Mouse (Mus musculus) liver, adult 2 months (tissue): ENCODE measurements around the gene Atf6b. TPM values are rescaled to one million over a fixed set of nuclear protein-coding genes. Genes with fewer than 3 reads are reported as not detected.

Source experiments
- DNase-seq: peaks from one replicate; pipeline ENCODE4 v3.0.0-alpha.2; 2011; ENCODE audit warnings: low read depth, low spot score; ENCODE audit errors: extremely low read depth
- H3K27ac ChIP-seq: fragments of 200-500 bp; replicated peaks from 2 replicates; pipeline ENCODE4 v1.5.1; 2012; ENCODE audit warnings: low read depth, mild to moderate bottlenecking, control low read depth, inconsistent platforms, low read length; ENCODE audit not compliant: insufficient read depth
- H3K27me3 ChIP-seq: fragments of 200-500 bp; 2 replicates; pipeline ENCODE4 v1.6.1; 2012; ENCODE audit warnings: mild to moderate bottlenecking, moderate library complexity, low read length, inconsistent platforms; ENCODE audit not compliant: control insufficient read depth, insufficient read depth
- H3K36me3 ChIP-seq: fragments of 200-500 bp; 2 replicates; pipeline ENCODE4 v1.6.1; 2012; ENCODE audit warnings: low read length, inconsistent platforms; ENCODE audit not compliant: control insufficient read depth, insufficient read depth
- H3K4me1 ChIP-seq: fragments of 200-500 bp; 2 replicates; pipeline ENCODE4 v1.6.1; 2011; ENCODE audit warnings: low read length; ENCODE audit not compliant: control insufficient read depth, insufficient read depth
- H3K4me3 ChIP-seq: fragments of 200-500 bp; 2 replicates; pipeline ENCODE4 v1.5.1; 2011; ENCODE audit warnings: low read depth, mild to moderate bottlenecking, control low read depth, low read length, moderate library complexity; ENCODE audit not compliant: insufficient read depth
- H3K79me2 ChIP-seq: fragments of 200-500 bp; 2 replicates; pipeline ENCODE4 v1.6.1; 2012; ENCODE audit warnings: inconsistent platforms, mild to moderate bottlenecking, low read length, moderate library complexity; ENCODE audit not compliant: control insufficient read depth, insufficient read depth
- H3K9ac ChIP-seq: fragments of 200-500 bp; 2 replicates; pipeline ENCODE4 v1.6.1; 2012; ENCODE audit warnings: low read depth, mild to moderate bottlenecking, control low read depth, inconsistent platforms, low read length
- CTCF ChIP-seq: fragments of 200-500 bp; IDR thresholded peaks from 2 replicates; pipeline ENCODE4 v1.5.1; 2011; ENCODE audit warnings: low read depth, low read length, control low read depth
- POLR2A ChIP-seq: fragments of 200-500 bp; IDR thresholded peaks from 2 replicates; pipeline ENCODE4 v1.6.1; 2011; ENCODE audit warnings: low read length, control low read depth; ENCODE audit not compliant: insufficient read depth; ENCODE audit errors: extremely low read depth
- WGBS: fragments of 180-500 bp; shearing (Covaris S2); methylation state at CpG from one replicate; pipeline ENCODE4 v1.1.7; 2018; 5-methylcytosine and 5-hydroxymethylcytosine counted together
- polyA plus RNA-seq: library from polyadenylated mRNA; depleted of rRNA; stranded (reverse); fragments of >200 nt; gene quantifications from 2 replicates; pipeline ENCODE4 v1.2.3, GENCODE M21; 2012; rRNA removed
- total RNA-seq: library from RNA; depleted of rRNA; stranded (reverse); fragments of >200 nt; gene quantifications from 2 replicates; pipeline ENCODE4 v1.2.3, GENCODE M21; 2014; rRNA removed

The Atf6b gene
- total and polyA plus RNA-seq, 2 experiments = 4.4 to 34.6 TPM

GRCm38 (mm10) chr17:34688889-34689288, 41.9 kb downstream of the Atf6b start:
- Histone ChIP-seq H3K79me2 (no peaks in the 10 kb centered on the region), H3K9ac (no peak overlapping the region), H3K27me3 (no peaks in the 10 kb centered on the region), H3K36me3 (no peaks in the 10 kb centered on the region), H3K4me1 (no peaks in the 10 kb centered on the region), H3K27ac (no peak overlapping the region), H3K4me3 (no peak overlapping the region)
- TF ChIP-seq POLR2A (no peak), CTCF (no peak)
- 94% methylated on average over 7 of the region's 7 CpGs for WGBS
- DNase-seq = no peak

- DNase-seq = peak; percentile 57
- Histone ChIP-seq H3K4me3 (no peak overlapping the region), H3K36me3 (no peaks in the 10 kb centered on the region), H3K4me1 (no peaks in the 10 kb centered on the region), H3K27me3 (no peaks in the 10 kb centered on the region), H3K79me2 (no peaks in the 10 kb centered on the region), H3K27ac (no peak overlapping the region), H3K9ac (no peak overlapping the region)
- TF ChIP-seq CTCF (no peak), POLR2A (no peak)
- 27% methylated on average over 4 of the region's 4 CpGs for WGBS
These were observed 43.5 kb downstream of the Atf6b start for GRCm38 (mm10) chr17:34690458-34690857.

GRCm38 (mm10) chr17:34692906-34693305, 46.0 kb downstream of the Atf6b start:
- Histone ChIP-seq H3K79me2 (no peaks in the 10 kb centered on the region), H3K27me3 (no peaks in the 10 kb centered on the region), H3K4me3 (no peak overlapping the region), H3K4me1 (no peaks in the 10 kb centered on the region), H3K27ac (peak overlapping the region; percentile 49), H3K36me3 (no peaks in the 10 kb centered on the region), H3K9ac (no peak overlapping the region)
- 70% methylated on average over 7 of the region's 7 CpGs for WGBS
- peak; percentile 21 for DNase-seq
- TF ChIP-seq CTCF (no peak), POLR2A (no peak)

- no peaks in the 10 kb centered on the region for H3K27me3 ChIP-seq
- no peak for DNase-seq
- no peaks in the 10 kb centered on the region for H3K79me2 ChIP-seq
- H3K36me3 ChIP-seq = no peaks in the 10 kb centered on the region
- no peak overlapping the region for H3K4me3 ChIP-seq
- no peaks in the 10 kb centered on the region for H3K4me1 ChIP-seq
- H3K27ac ChIP-seq = no peak overlapping the region
- TF ChIP-seq POLR2A (no peak), CTCF (no peak)
- WGBS = 76% methylated on average over 14 of the region's 14 CpGs
- no peak overlapping the region for H3K9ac ChIP-seq
These were observed 52.8 kb downstream of the Atf6b start for GRCm38 (mm10) chr17:34699575-34700408.

- WGBS = 70% methylated on average over 2 of the region's 2 CpGs
- TF ChIP-seq POLR2A (no peak), CTCF (no peak)
- H3K4me3 ChIP-seq = no peak overlapping the region
These were observed 53.7 kb downstream of the Atf6b start for GRCm38 (mm10) chr17:34700671-34701071.

More at GRCm38 (mm10) chr17:34700671-34701071, 53.7 kb downstream of the Atf6b start:
- H3K4me1 ChIP-seq = no peaks in the 10 kb centered on the region
- no peak for DNase-seq
- H3K9ac ChIP-seq = no peak overlapping the region
- no peaks in the 10 kb centered on the region for H3K27me3 ChIP-seq
- no peaks in the 10 kb centered on the region for H3K79me2 ChIP-seq
- H3K27ac ChIP-seq = no peak overlapping the region
- no peaks in the 10 kb centered on the region for H3K36me3 ChIP-seq

Other genes starting within 250 kb of the Atf6b start
- gene BC051142, start 248.3 kb upstream of the Atf6b start, total RNA-seq = not detected in 2 replicates
- 0.06 TPM in 1 of 2 replicates, not detected in the other for gene BC051142, start 248.3 kb upstream of the Atf6b start, polyA plus RNA-seq
- 0.09 TPM in 1 of 2 replicates, not detected in the other for gene Btnl4, start 169.8 kb upstream of the Atf6b start, total RNA-seq
- gene Btnl4, start 169.8 kb upstream of the Atf6b start, polyA plus RNA-seq = not detected in 2 replicates
- gene Btnl6, start 129.8 kb upstream of the Atf6b start, total RNA-seq = 0.07 TPM in 1 of 2 replicates, not detected in the other
- gene Btnl6, start 129.8 kb upstream of the Atf6b start, polyA plus RNA-seq = not detected in 2 replicates
- gene Notch4, start 82.9 kb upstream of the Atf6b start, total RNA-seq = 0.83 and 2.6 TPM in 2 replicates
- gene Notch4, start 82.9 kb upstream of the Atf6b start, polyA plus RNA-seq = 1.8 and 3.4 TPM in 2 replicates
- 0.65 and 0.94 TPM in 2 replicates for gene Gpsm3, start 57.3 kb upstream of the Atf6b start, total RNA-seq
- gene Gpsm3, start 57.3 kb upstream of the Atf6b start, polyA plus RNA-seq = 2.5 and 3.4 TPM in 2 replicates
- 10.9 and 17.1 TPM in 2 replicates for gene Pbx2, start 55.9 kb upstream of the Atf6b start, total RNA-seq
- gene Pbx2, start 55.9 kb upstream of the Atf6b start, polyA plus RNA-seq = 19.5 and 21.1 TPM in 2 replicates
- gene Ager, start 49.3 kb upstream of the Atf6b start, total RNA-seq = 0.07 and 0.09 TPM in 2 replicates
- 0.21 and 0.29 TPM in 2 replicates for gene Ager, start 49.3 kb upstream of the Atf6b start, polyA plus RNA-seq
- 23.0 and 31.5 TPM in 2 replicates for gene Rnf5, start 43.5 kb upstream of the Atf6b start, total RNA-seq
- 155 and 182 TPM in 2 replicates for gene Rnf5, start 43.5 kb upstream of the Atf6b start, polyA plus RNA-seq
- 4.3 and 4.8 TPM in 2 replicates for gene Agpat1, start 42.9 kb upstream of the Atf6b start, total RNA-seq
- gene Agpat1, start 42.9 kb upstream of the Atf6b start, polyA plus RNA-seq = 31.8 and 40.5 TPM in 2 replicates
- 0.37 and 0.60 TPM in 2 replicates for gene Egfl8, start 31.2 kb upstream of the Atf6b start, total RNA-seq
- gene Egfl8, start 31.2 kb upstream of the Atf6b start, polyA plus RNA-seq = 0.82 and 1.2 TPM in 2 replicates
- 22.5 and 28.5 TPM in 2 replicates for gene Ppt2, start 18.6 kb upstream of the Atf6b start, total RNA-seq
- gene Ppt2, start 18.6 kb upstream of the Atf6b start, polyA plus RNA-seq = 38.5 and 46.7 TPM in 2 replicates
- gene Prrt1, start 17.6 kb upstream of the Atf6b start, total RNA-seq = not detected in 2 replicates
- 0.32 and 0.39 TPM in 2 replicates for gene Prrt1, start 17.6 kb upstream of the Atf6b start, polyA plus RNA-seq
- gene Fkbpl, start 2.4 kb upstream of the Atf6b start, total RNA-seq = 4.2 and 5.3 TPM in 2 replicates
- gene Fkbpl, start 2.4 kb upstream of the Atf6b start, polyA plus RNA-seq = 2.0 and 3.0 TPM in 2 replicates
- 3.6 and 5.6 TPM in 2 replicates for gene Tnxb, start 23.4 kb downstream of the Atf6b start, total RNA-seq
- gene Tnxb, start 23.4 kb downstream of the Atf6b start, polyA plus RNA-seq = 2.4 and 3.5 TPM in 2 replicates
- 421 and 487 TPM in 2 replicates for gene C4b, start 96.7 kb downstream of the Atf6b start, total RNA-seq
- gene C4b, start 96.7 kb downstream of the Atf6b start, polyA plus RNA-seq = 561 and 742 TPM in 2 replicates
- gene Cyp21a1, start 157.4 kb downstream of the Atf6b start, total RNA-seq = 0.18 and 12.8 TPM in 2 replicates
- 0.10 TPM in 1 of 2 replicates, not detected in the other for gene Cyp21a1, start 157.4 kb downstream of the Atf6b start, polyA plus RNA-seq
- 7.6 and 7.9 TPM in 2 replicates for gene Stk19, start 189.8 kb downstream of the Atf6b start, total RNA-seq
- 16.6 and 19.8 TPM in 2 replicates for gene Stk19, start 189.8 kb downstream of the Atf6b start, polyA plus RNA-seq
- gene Dxo, start 189.9 kb downstream of the Atf6b start, total RNA-seq = 9.7 and 12.8 TPM in 2 replicates
- 26.3 and 36.6 TPM in 2 replicates for gene Dxo, start 189.9 kb downstream of the Atf6b start, polyA plus RNA-seq
- gene Skiv2l, start 203.1 kb downstream of the Atf6b start, total RNA-seq = 32.0 and 39.4 TPM in 2 replicates
- 51.1 and 61.7 TPM in 2 replicates for gene Skiv2l, start 203.1 kb downstream of the Atf6b start, polyA plus RNA-seq
- 21.9 and 22.0 TPM in 2 replicates for gene Nelfe, start 203.2 kb downstream of the Atf6b start, total RNA-seq
- gene Nelfe, start 203.2 kb downstream of the Atf6b start, polyA plus RNA-seq = 14.9 and 17.1 TPM in 2 replicates
- gene Cfb, start 215.4 kb downstream of the Atf6b start, total RNA-seq = 1,474 and 1,577 TPM in 2 replicates
- gene Cfb, start 215.4 kb downstream of the Atf6b start, polyA plus RNA-seq = 709 and 764 TPM in 2 replicates
- 1.8 and 3.2 TPM in 2 replicates for gene Zbtb12, start 232.3 kb downstream of the Atf6b start, total RNA-seq
- gene Zbtb12, start 232.3 kb downstream of the Atf6b start, polyA plus RNA-seq = 3.3 and 4.6 TPM in 2 replicates
- 1.1 TPM in 1 of 2 replicates, not detected in the other for gene Gm20547, start 234.9 kb downstream of the Atf6b start, total RNA-seq
- 0.09 TPM in 1 of 2 replicates, not detected in the other for gene Gm20547, start 234.9 kb downstream of the Atf6b start, polyA plus RNA-seq